Mouse (Mus musculus): ENCODE data around the gene Ptprj.
A peak's percentile ranks its signal among the peaks of the same experiment; 100 is the strongest.

Gene Ptprj

GRCm38 (mm10) chr2:90580236-90581005 lies at the start of gene Ptprj:
Ptprj (minus strand) TSS chr2:90580647.
- peak; percentile 27 to 50 for DNase-seq (ENCODE audit: low spot score in 2 of 2)

- no peak for DNase-seq (ENCODE audit: low spot score in 2 of 2)
Observed at GRCm38 (mm10) chr2:90629552-90629951, 49.1 kb upstream of the Ptprj start.

- no peak for DNase-seq (ENCODE audit: low spot score in 2 of 2)
Observed at GRCm38 (mm10) chr2:90628261-90628660, 47.8 kb upstream of the Ptprj start.

GRCm38 (mm10) chr2:90624920-90625319 lies 44.5 kb upstream of the Ptprj start:
- DNase-seq (ENCODE audit: low spot score in 2 of 2): peak; percentile 52 to 67

- DNase-seq (ENCODE audit: low spot score in 2 of 2): no peak
Observed at GRCm38 (mm10) chr2:90624339-90624738, 43.9 kb upstream of the Ptprj start.

GRCm38 (mm10) chr2:90620815-90621214 lies 40.4 kb upstream of the Ptprj start:
- no peak for DNase-seq (ENCODE audit: low spot score in 2 of 2)

- DNase-seq (ENCODE audit: low spot score in 2 of 2): no peak
Observed at GRCm38 (mm10) chr2:90619648-90620047, 39.2 kb upstream of the Ptprj start.

GRCm38 (mm10) chr2:90614651-90615171 lies 34.3 kb upstream of the Ptprj start:
- no peak for DNase-seq (ENCODE audit: low spot score in 2 of 2)

GRCm38 (mm10) chr2:90613591-90613990 lies 33.1 kb upstream of the Ptprj start:
- no peak for DNase-seq (ENCODE audit: low spot score in 2 of 2)

- no peak for DNase-seq (ENCODE audit: low spot score in 2 of 2)
Observed at GRCm38 (mm10) chr2:90613006-90613405, 32.6 kb upstream of the Ptprj start.

- DNase-seq (ENCODE audit: low spot score in 2 of 2): no peak
Observed at GRCm38 (mm10) chr2:90611959-90612571, 31.6 kb upstream of the Ptprj start.

- no peak for DNase-seq (ENCODE audit: low spot score in 2 of 2)
Observed at GRCm38 (mm10) chr2:90601056-90601455, 20.6 kb upstream of the Ptprj start.

- DNase-seq (ENCODE audit: low spot score in 2 of 2): no peak
Observed at GRCm38 (mm10) chr2:90588141-90588540, 7.7 kb upstream of the Ptprj start.

GRCm38 (mm10) chr2:90584506-90584905 lies 4.1 kb upstream of the Ptprj start:
- DNase-seq (ENCODE audit: low spot score in 2 of 2): no peak

GRCm38 (mm10) chr2:90583628-90584131 lies 3.2 kb upstream of the Ptprj start:
- peak; percentile 75 to 77 for DNase-seq (ENCODE audit: low spot score in 2 of 2)

- no peak for DNase-seq (ENCODE audit: low spot score in 2 of 2)
Observed at GRCm38 (mm10) chr2:90582814-90583213, 2.4 kb upstream of the Ptprj start.

- DNase-seq (ENCODE audit: low spot score in 2 of 2): no peak
Observed at GRCm38 (mm10) chr2:90582311-90582710, 1.9 kb upstream of the Ptprj start.

GRCm38 (mm10) chr2:90581796-90582125 lies 1.3 kb upstream of the Ptprj start:
- DNase-seq (ENCODE audit: low spot score in 2 of 2): no peak

GRCm38 (mm10) chr2:90581006-90581795 lies 754 bp upstream of the Ptprj start:
- DNase-seq (ENCODE audit: low spot score in 2 of 2): peak; percentile 37 to 43

- peak; percentile 26 to 34 for DNase-seq (ENCODE audit: low spot score in 2 of 2)
Observed at GRCm38 (mm10) chr2:90579728-90580235, 665 bp downstream of the Ptprj start.

- DNase-seq (ENCODE audit: low spot score in 2 of 2): no peak
Observed at GRCm38 (mm10) chr2:90579038-90579727, 1.3 kb downstream of the Ptprj start.

Measured in natural killer cell, adult 2 months (primary cell).